Mouse (Mus musculus): ENCODE measurements around the gene Ajap1.
A peak's percentile ranks its signal among the peaks of the same experiment; 100 is the strongest.

Ajap1 gene

DNA sequence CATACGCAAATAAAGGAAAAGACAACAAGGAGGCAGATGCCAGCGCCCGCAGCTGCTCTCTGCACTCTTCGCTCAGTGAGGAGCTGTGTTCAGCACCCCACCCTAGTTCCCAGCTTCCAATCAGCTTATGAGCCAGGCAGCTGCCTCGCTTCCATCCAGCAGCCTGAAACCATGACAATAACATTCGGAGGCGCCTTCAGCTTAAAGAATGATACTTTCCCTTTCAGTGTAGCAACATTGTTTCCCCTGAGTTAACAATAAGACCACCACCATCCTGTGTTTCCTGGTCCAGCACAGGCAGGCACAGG lies 124.4 kb downstream of the Ajap1 start:
- no peak for DNase-seq (ENCODE audit: low read depth, low spot score)

DNA sequence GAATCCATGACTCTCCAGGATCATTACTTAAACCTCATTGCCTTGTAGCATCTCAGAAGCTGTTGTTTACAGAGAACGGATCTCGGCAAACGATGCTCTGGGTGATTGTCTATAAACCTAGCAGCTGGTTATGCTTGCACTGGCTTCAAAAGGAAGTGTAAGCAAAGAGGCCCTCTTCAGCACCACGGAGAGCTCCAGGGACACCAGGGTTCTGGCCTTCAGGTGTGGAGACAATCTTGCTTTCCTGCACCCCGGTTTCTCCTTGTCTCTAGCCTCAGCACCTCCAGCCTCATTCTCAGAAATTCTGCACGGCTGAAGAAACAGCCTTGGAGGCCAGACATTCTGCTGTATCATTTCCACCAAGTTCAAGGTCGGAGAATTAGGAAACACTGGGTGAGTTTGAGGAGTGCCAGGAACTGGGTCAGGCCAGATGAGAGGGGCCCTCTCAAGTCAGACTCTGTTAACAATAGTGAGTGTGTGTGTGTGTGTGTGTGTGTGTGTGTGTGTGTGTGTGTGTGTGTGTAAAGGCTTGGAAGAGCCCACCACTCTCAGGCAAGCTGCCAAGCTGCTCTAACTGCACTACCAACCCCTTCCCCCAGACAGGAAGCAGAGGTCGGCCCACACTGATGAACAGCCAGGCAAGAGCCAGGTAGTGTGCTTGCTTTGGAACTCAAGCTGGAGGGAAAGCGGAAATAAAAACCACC lies 124.9 kb downstream of the Ajap1 start:
- peak; percentile 82 for DNase-seq (ENCODE audit: low read depth, low spot score)

- DNase-seq (ENCODE audit: low read depth, low spot score), result no peak
Measured at GRCm38 (mm10) chr4:153356236-153356635, 126.4 kb downstream of the Ajap1 start.

DNA sequence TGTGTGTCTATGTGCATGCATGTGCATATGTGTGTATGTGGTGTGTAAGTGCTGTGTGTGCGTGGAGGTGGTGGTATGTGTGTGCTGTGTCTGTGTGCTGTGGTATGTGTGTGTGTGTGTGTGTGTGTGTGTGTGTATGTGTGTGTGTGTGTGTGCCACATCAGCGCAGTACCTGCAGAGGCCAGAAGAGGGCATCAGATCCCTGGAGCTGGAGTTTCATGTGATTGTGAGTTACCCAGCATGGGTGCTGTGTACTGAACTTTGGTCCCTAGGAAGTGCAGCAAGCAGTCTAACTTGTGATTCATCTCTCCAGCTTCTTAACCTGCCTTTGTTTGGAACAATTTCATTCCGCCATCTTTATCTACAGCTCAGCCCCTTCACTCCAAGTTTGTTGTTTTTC lies 137.6 kb downstream of the Ajap1 start:
- no peak for DNase-seq (ENCODE audit: low read depth, low spot score)

DNA sequence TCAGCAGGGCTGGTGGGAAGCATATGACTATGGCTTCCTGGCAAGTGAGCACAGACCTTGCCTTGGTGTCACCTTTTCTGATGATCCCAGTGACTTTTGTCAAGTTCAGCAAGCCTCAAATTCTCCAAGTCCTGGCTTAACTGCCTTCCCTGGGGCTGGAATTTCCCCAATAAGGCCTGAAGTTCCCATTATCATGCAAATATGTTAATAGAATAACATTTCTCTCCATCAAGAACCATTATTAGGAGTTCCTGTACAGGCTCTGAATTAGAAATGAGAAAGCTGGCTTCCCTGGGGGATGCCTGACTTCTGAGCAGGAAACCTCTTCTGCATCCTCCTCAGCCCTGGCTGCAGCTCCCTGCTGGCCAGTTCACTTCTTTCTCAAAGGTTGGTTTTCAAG lies 141.7 kb downstream of the Ajap1 start:
- no peak for DNase-seq (ENCODE audit: low read depth, low spot score)

- no peak for DNase-seq (ENCODE audit: low read depth, low spot score)
Measured at GRCm38 (mm10) chr4:153335301-153335799, 147.3 kb downstream of the Ajap1 start.

GRCm38 (mm10) chr4:153327809-153328208 lies 154.8 kb downstream of the Ajap1 start:
- DNase-seq (ENCODE audit: low read depth, low spot score), result no peak
